Mouse (Mus musculus): ENCODE data around the gene Eif2b4.

DNA sequence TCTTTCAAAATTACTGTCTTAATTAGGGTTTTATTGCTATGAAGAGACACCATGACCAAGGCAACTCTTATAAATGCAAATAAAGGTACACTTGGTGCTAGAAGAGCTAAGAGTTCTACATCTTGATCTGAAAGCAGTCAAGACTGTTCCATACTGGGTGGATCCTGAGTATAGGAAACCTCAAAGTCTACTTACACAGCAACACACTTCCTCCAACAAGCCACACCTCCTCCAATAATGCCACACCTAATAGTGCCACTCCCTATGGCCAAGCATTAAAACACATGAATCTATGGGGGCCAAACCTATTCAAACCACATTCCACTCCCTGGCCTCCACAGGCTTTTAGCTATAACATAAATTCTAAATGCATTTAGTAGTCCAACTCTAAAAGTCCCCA is 30.8 kb downstream of the Eif2b4 start:
- no peak for TF ChIP-seq CTCF (IDR thresholded peaks at IDR 0.05; ENCODE audit: low read depth)
- TF ChIP-seq EP300 (IDR thresholded peaks at IDR 0.05; ENCODE audit: low read depth), result no peak

Measured in heart, postnatal 0 days (tissue).